Mouse (Mus musculus): Measurements from ENCODE around the gene Snrpa.

The Snrpa gene

GRCm38 (mm10) chr7:27195681-27196611, at the start of gene Snrpa, which contains the start of gene BC024978:
TSS of gene Snrpa (minus strand) at chr7:27196271.
TSS of gene BC024978 (plus strand) at chr7:27195781.
- WGBS: 1% methylated on average over 64 of the region's 64 CpGs

- 83% methylated on average over 2 of the region's 2 CpGs for WGBS
Measured at GRCm38 (mm10) chr7:27244088-27244487, 48.0 kb upstream of the Snrpa start.

- WGBS: 84% methylated on average over 8 of the region's 8 CpGs
Measured at GRCm38 (mm10) chr7:27243211-27243610, 47.1 kb upstream of the Snrpa start.

DNA sequence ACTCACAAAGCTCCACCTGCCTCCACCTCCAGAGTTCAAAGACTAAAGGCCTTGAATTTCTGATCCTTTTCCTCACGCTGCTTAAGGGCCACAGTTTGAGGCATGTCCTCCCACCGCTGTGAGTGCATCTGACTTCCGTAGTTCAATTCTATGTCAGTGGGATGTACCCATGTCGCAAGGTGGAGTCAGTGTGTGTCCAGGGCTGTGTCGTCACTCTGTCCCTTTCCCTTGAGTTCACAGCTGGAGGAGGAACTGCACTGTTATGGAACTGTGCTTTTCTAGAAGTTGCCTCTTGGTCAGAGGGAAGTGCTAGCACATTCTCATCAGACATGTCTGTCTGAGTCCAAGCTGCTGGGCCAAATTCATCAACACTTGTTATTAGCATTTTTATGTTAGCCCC, 42.5 kb upstream of the Snrpa start:
- WGBS: 88% methylated on average over 5 of the region's 5 CpGs

- 88% methylated on average over 2 of the region's 2 CpGs for WGBS
Measured at GRCm38 (mm10) chr7:27237527-27237926, 41.5 kb upstream of the Snrpa start.

- 77% methylated on average over 2 of the region's 2 CpGs for WGBS
Measured at GRCm38 (mm10) chr7:27235726-27236125, 39.7 kb upstream of the Snrpa start.

GRCm38 (mm10) chr7:27233300-27233699, 37.2 kb upstream of the Snrpa start:
- WGBS: 0% methylated on average over 6 of the region's 6 CpGs

- under 1% methylated on average over 25 of the region's 25 CpGs for WGBS
Measured at GRCm38 (mm10) chr7:27232781-27233281, 36.8 kb upstream of the Snrpa start, which contains the start of gene Coq8b. TSS of gene Coq8b (plus strand) at chr7:27233023.

GRCm38 (mm10) chr7:27231693-27232331, 35.7 kb upstream of the Snrpa start:
- 24% methylated on average over 7 of the region's 7 CpGs for WGBS

GRCm38 (mm10) chr7:27230781-27231180, 34.7 kb upstream of the Snrpa start:
- 82% methylated on average over 4 of the region's 4 CpGs for WGBS

GRCm38 (mm10) chr7:27228865-27229264, 32.8 kb upstream of the Snrpa start:
- WGBS: 11% methylated on average over 6 of the region's 6 CpGs

- WGBS: under 1% methylated on average over 49 of the region's 49 CpGs
Measured at GRCm38 (mm10) chr7:27228281-27228821, 32.3 kb upstream of the Snrpa start, which contains the start of gene Itpkc. TSS of gene Itpkc (minus strand) at chr7:27228661.

DNA sequence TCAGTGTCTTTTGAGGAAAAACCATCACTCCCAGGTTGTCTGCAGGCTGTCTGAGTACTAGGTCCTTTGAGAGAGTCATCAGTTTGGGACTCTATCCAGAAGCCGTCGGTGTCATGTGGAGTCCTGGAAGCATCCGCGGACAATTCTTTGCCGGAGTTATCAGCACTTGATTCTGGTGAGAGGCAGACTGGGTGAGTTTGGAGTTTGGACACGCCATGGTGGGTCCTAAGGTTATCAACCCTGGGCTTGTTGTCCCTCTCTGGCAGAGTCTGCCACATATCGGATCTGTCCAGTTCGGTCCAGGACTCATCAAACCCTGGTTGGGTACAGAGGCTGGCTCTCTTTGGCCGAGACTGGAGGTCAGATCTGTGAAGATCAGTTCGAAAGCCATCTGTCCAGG, 31.6 kb upstream of the Snrpa start:
- WGBS: 1% methylated on average over 10 of the region's 10 CpGs

GRCm38 (mm10) chr7:27227276-27227675, 31.2 kb upstream of the Snrpa start:
- WGBS: 21% methylated on average over 9 of the region's 9 CpGs

DNA sequence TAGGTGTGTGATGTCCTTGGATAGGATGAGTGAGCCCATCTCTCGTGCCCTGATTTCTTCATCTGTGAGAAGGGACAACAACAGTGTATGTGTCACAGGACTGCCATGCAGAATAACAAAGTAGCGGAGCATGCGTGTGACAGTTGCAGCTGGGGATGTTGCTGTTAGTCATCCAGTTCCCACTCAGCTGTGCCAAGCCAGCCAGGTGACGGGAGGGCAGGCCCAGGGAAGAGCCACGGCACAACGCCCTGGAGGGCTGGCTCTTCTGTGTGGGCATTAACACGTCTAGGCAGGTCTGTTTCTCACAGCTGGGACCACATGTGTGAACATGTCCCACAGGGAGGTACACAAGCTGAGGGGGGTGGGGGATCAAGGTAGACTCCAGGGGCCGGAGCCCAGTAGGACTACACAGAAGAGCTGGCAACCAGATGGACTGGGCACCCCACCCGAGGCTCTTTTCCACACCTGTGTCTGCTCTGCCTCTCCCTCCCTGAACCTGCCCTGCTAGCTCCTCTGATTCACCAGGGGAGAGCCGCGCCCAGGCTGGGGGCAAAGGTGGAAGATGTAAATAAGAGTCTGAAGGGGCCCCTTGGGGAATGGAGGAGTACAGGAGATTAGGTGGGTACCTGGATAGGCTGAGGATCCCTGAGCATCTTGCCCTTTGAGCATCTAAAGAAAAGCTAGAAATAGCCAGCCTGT, 29.0 kb upstream of the Snrpa start:
- WGBS: 51% methylated on average over 11 of the region's 11 CpGs

DNA sequence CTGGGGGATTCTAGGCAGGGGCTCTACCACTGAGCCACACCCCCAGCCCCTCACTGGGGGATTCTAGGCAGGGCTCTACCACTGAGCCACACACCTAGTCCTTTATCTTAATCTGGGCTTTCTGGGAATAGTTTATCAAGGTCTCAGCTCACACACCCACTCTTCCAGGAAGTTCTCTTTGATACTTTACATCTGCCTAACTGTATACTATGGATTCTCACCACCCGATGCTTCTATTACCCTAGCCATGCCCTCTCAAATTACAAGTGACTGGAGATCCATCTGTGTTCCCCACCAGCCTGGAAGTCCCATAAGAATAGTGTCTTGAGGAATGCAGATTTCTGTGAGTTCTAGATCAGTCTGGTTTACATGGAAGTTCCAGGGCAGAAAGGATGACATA, 26.5 kb upstream of the Snrpa start:
- WGBS: 76% methylated on average over 1 of the region's 1 CpGs

- WGBS: 72% methylated on average over 6 of the region's 6 CpGs
Measured at GRCm38 (mm10) chr7:27221939-27222338, 25.9 kb upstream of the Snrpa start.

- 91% methylated on average over 11 of the region's 11 CpGs for WGBS
Measured at GRCm38 (mm10) chr7:27219937-27220336, 23.9 kb upstream of the Snrpa start.

DNA sequence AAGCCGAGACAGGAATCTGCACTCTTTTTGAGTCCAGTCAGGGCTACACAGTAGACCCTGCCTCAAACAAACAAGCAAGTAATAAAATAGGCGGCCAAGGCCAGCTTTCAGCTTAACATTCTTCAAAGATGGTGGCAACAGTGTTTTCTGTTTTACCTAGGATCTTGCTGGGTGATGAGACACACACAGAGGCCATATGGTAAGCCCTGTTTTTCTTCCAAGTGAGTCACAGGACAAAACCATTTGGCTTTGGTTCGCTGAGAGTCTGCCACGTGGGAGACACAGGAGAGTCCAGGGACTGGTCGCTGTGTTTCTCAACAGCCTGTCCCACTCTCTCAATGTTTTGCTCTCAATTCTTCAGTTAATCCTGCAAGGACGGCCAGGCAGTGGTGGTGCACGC, 22.5 kb upstream of the Snrpa start:
- 64% methylated on average over 7 of the region's 7 CpGs for WGBS

GRCm38 (mm10) chr7:27212626-27213025, 16.6 kb upstream of the Snrpa start:
- 71% methylated on average over 2 of the region's 2 CpGs for WGBS

- WGBS: 93% methylated on average over 8 of the region's 8 CpGs
Measured at GRCm38 (mm10) chr7:27203730-27204449, 7.8 kb upstream of the Snrpa start.
